Mouse (Mus musculus): ENCODE data around the gene Cox5b.

DNA sequence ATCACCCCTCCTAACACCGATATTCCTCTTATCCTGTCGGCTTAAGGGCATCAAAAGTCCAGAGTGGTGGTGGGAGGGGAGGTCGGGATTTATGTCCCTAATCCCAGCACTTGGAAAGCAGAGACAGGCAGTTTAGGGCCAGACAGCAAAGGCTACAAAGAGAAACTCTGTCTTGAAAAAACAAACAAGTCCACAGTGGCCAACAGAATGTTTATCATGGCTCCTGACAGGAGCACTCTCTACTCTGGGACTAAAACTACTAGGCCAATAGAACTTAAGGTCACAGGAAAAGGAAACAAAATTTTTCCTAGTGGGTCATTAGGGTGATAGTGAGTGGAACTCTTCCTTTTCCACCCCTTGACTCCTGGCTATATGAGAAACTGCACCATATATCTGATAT is 16.3 kb upstream of the Cox5b start:
- TF ChIP-seq CTCF (IDR thresholded peaks at IDR 0.05; ENCODE audit: extremely low read depth, insufficient read depth, insufficient read length, insufficient replicate concordance) (no peak), POLR2A (IDR thresholded peaks at IDR 0.05; ENCODE audit: low read depth, low read length) (no peak)
